Mouse (Mus musculus) CH12.LX (cell line): ENCODE results near the gene Ifitm1. TPM values are rescaled to one million over a fixed set of nuclear protein-coding genes. Genes with fewer than 3 reads are reported as not detected.

ENCODE experiments used
- DNase-seq: peaks from one replicate; pipeline ENCODE4 v3.0.0-alpha.2; 2013; ENCODE audit errors: extremely low read depth
- H3K27ac ChIP-seq: 2 replicates; pipeline ENCODE4 v1.5.1; 2012; ENCODE audit warnings: low read depth, mild to moderate bottlenecking, control low read depth, moderate library complexity; ENCODE audit not compliant: insufficient read depth
- H3K27me3 ChIP-seq: replicated peaks from 2 replicates; pipeline ENCODE3; 2012; ENCODE audit warnings: inconsistent platforms
- H3K36me3 ChIP-seq, 2 experiments: replicated peaks in 1 of 2; 2 replicates each; pipeline versions ENCODE3 to v1.6.1; 2012; ENCODE audit warnings: inconsistent platforms in 1 of 2, low read length in 1 of 2, mild to moderate bottlenecking in 1 of 2, mixed read lengths in 1 of 2, moderate library complexity in 1 of 2; ENCODE audit not compliant: control insufficient read depth in 1 of 2, insufficient read depth in 1 of 2
- H3K4me1 ChIP-seq, 2 experiments: 2 replicates each; pipeline ENCODE4 v1.6.1; 2012; ENCODE audit warnings: inconsistent platforms in 1 of 2, moderate library complexity in 1 of 2; ENCODE audit not compliant: insufficient read depth in 2 of 2, control insufficient read depth in 1 of 2
- H3K4me2 ChIP-seq: 2 replicates; pipeline ENCODE4 v1.6.1; 2012; ENCODE audit warnings: low read depth, mild to moderate bottlenecking, control low read depth; ENCODE audit not compliant: poor library complexity, insufficient read depth, severe bottlenecking
- H3K4me3 ChIP-seq, 3 experiments: fragments of 150-350 bp in 1 of 3; sonication (generic) in 1 of 3; replicated peaks in 1 of 3; 2 replicates each; pipeline versions ENCODE3 to v1.5.1; 2011 to 2012; ENCODE audit warnings: low read depth in 2 of 3, low read length in 2 of 3, mild to moderate bottlenecking in 2 of 3, moderate library complexity in 2 of 3, control low read depth in 1 of 3, improper control_type of control experiment in 1 of 3, inconsistent platforms in 1 of 3, mixed read lengths in 1 of 3; ENCODE audit not compliant: poor library complexity in 1 of 3
- H3K79me2 ChIP-seq: replicated peaks from 2 replicates; pipeline ENCODE4 v1.6.1; 2012; ENCODE audit warnings: mild to moderate bottlenecking, moderate library complexity; ENCODE audit not compliant: control insufficient read depth, poor library complexity, insufficient read depth, severe bottlenecking; ENCODE audit errors: extremely low read depth
- H3K9ac ChIP-seq: 2 replicates; pipeline ENCODE4 v1.6.1; 2012; ENCODE audit warnings: low read depth, mild to moderate bottlenecking, control low read depth, moderate library complexity; ENCODE audit not compliant: insufficient read depth
- H3K9me3 ChIP-seq: replicated peaks from 2 replicates; pipeline ENCODE3; 2012; ENCODE audit warnings: low read length, inconsistent platforms, mixed read lengths
- BHLHE40 ChIP-seq: IDR thresholded peaks from 2 replicates; pipeline ENCODE4 v1.6.1; 2011; ENCODE audit warnings: mild to moderate bottlenecking, low read depth, low read length, improper control_type of control experiment
- CHD1 ChIP-seq: IDR thresholded peaks from 2 replicates; pipeline ENCODE4 v1.6.1; 2012; ENCODE audit warnings: low read depth, low read length, improper control_type of control experiment, inconsistent platforms
- CHD2 ChIP-seq: IDR thresholded peaks from 2 replicates; pipeline ENCODE4 v1.6.1; 2011; ENCODE audit warnings: low read length, improper control_type of control experiment
- CTCF ChIP-seq, 2 experiments: IDR thresholded peaks in 1 of 2; conservative IDR thresholded peaks in 1 of 2; 2 replicates each; pipeline ENCODE4 v1.5.1; 2011 to 2012; ENCODE audit warnings: low read depth in 2 of 2, low read length in 2 of 2, improper control_type of control experiment in 1 of 2, inconsistent platforms in 1 of 2, mild to moderate bottlenecking in 1 of 2, moderate library complexity in 1 of 2
- ELF1 ChIP-seq: IDR thresholded peaks from 2 replicates; pipeline ENCODE4 v1.6.1; 2014; ENCODE audit warnings: low read depth, mild to moderate bottlenecking, inconsistent platforms, low read length, improper control_type of control experiment
- EP300 ChIP-seq: IDR thresholded peaks from 2 replicates; pipeline ENCODE4 v1.6.1; 2011; ENCODE audit warnings: low read length, improper control_type of control experiment
- ETS1 ChIP-seq: conservative IDR thresholded peaks from 2 replicates; pipeline ENCODE4 v1.6.1; 2012; ENCODE audit warnings: low read depth, mild to moderate bottlenecking, inconsistent platforms, low read length, improper control_type of control experiment, moderate library complexity
- GABPA ChIP-seq: IDR thresholded peaks from 2 replicates; pipeline ENCODE4 v1.6.1; 2012; ENCODE audit warnings: low read depth, low read length, improper control_type of control experiment, inconsistent platforms; ENCODE audit not compliant: insufficient replicate concordance
- IRF4 ChIP-seq: IDR thresholded peaks from 2 replicates; pipeline ENCODE4 v1.6.1; 2014; ENCODE audit warnings: low read depth, mild to moderate bottlenecking, inconsistent platforms, low read length, improper control_type of control experiment
- JUND ChIP-seq: conservative IDR thresholded peaks from 2 replicates; pipeline ENCODE4 v1.6.1; 2011; ENCODE audit warnings: low read depth, low read length, improper control_type of control experiment
- KAT2A ChIP-seq: IDR thresholded peaks from 2 replicates; pipeline ENCODE4 v1.6.1; 2012; ENCODE audit warnings: low read length, improper control_type of control experiment, inconsistent platforms; ENCODE audit not compliant: insufficient replicate concordance
- MAFK ChIP-seq: IDR thresholded peaks from 2 replicates; pipeline ENCODE4 v1.6.1; 2011; ENCODE audit warnings: low read length, improper control_type of control experiment; ENCODE audit not compliant: insufficient replicate concordance
- MAX ChIP-seq: IDR thresholded peaks from 2 replicates; pipeline ENCODE4 v1.6.1; 2011; ENCODE audit warnings: low read length, improper control_type of control experiment
- MEF2A ChIP-seq: IDR thresholded peaks from 2 replicates; pipeline ENCODE4 v1.6.1; 2014; ENCODE audit warnings: low read depth, mild to moderate bottlenecking, inconsistent platforms, low read length, improper control_type of control experiment, borderline replicate concordance
- MXI1 ChIP-seq: IDR thresholded peaks from 2 replicates; pipeline ENCODE4 v1.6.1; 2011; ENCODE audit warnings: mild to moderate bottlenecking, low read depth, low read length, improper control_type of control experiment
- MYC ChIP-seq: IDR thresholded peaks from 2 replicates; pipeline ENCODE4 v1.6.1; 2011; ENCODE audit warnings: low read depth, mild to moderate bottlenecking, improper control_type of control experiment, low read length
- PAX5 ChIP-seq: IDR thresholded peaks from 2 replicates; pipeline ENCODE4 v1.6.1; 2012; ENCODE audit warnings: low read length, inconsistent platforms, mixed read lengths
- POLR2A ChIP-seq: IDR thresholded peaks from 2 replicates; pipeline ENCODE4 v1.6.1; 2011; ENCODE audit warnings: low read depth, mild to moderate bottlenecking, improper control_type of control experiment, low read length
- POLR2AphosphoS2 ChIP-seq: IDR thresholded peaks from 2 replicates; pipeline ENCODE4 v1.6.1; 2011; ENCODE audit warnings: low read depth, low read length, improper control_type of control experiment
- RCOR1 ChIP-seq: conservative IDR thresholded peaks from 2 replicates; pipeline ENCODE4 v1.6.1; 2012; ENCODE audit warnings: low read depth, mild to moderate bottlenecking, inconsistent platforms, low read length, improper control_type of control experiment
- SIN3A ChIP-seq: IDR thresholded peaks from 2 replicates; pipeline ENCODE4 v1.6.1; 2012; ENCODE audit warnings: low read length, improper control_type of control experiment, inconsistent platforms
- TCF12 ChIP-seq: IDR thresholded peaks from 2 replicates; pipeline ENCODE4 v1.6.1; 2014; ENCODE audit warnings: low read depth, mild to moderate bottlenecking, inconsistent platforms, low read length, improper control_type of control experiment
- UBTF ChIP-seq: IDR thresholded peaks from 2 replicates; pipeline ENCODE4 v1.6.1; 2012; ENCODE audit warnings: low read depth, mild to moderate bottlenecking, inconsistent platforms, low read length, improper control_type of control experiment, moderate library complexity
- USF1 ChIP-seq: IDR thresholded peaks from 2 replicates; pipeline ENCODE4 v1.6.1; 2014; ENCODE audit warnings: low read depth, mild to moderate bottlenecking, inconsistent platforms, low read length, improper control_type of control experiment
- USF2 ChIP-seq: conservative IDR thresholded peaks from 2 replicates; pipeline ENCODE4 v1.6.1; 2011; ENCODE audit warnings: low read depth, low read length, improper control_type of control experiment
- ZC3H11A ChIP-seq: IDR thresholded peaks from 2 replicates; pipeline ENCODE4 v1.6.1; 2012; ENCODE audit warnings: low read depth, mild to moderate bottlenecking, inconsistent platforms, low read length, improper control_type of control experiment
- ZKSCAN1 ChIP-seq: IDR thresholded peaks from 2 replicates; pipeline ENCODE4 v1.6.1; 2012; ENCODE audit warnings: low read depth, inconsistent platforms, low read length, improper control_type of control experiment, borderline replicate concordance
- ZMIZ1 ChIP-seq: IDR thresholded peaks from 2 replicates; pipeline ENCODE4 v1.6.1; 2012; ENCODE audit warnings: low read depth, mild to moderate bottlenecking, inconsistent platforms, low read length, improper control_type of control experiment
- ZNF384 ChIP-seq: IDR thresholded peaks from 2 replicates; pipeline ENCODE4 v1.6.1; 2012; ENCODE audit warnings: low read depth, low read length, improper control_type of control experiment, inconsistent platforms
- dilution Hi-C: fragments of 300-500 bp; cut with MboI; formaldehyde crosslinking; loops from 2 replicates; pipeline ENCODE4 v1.14.3; 2020; ENCODE audit warnings: low sequenced_read_pairs; ENCODE audit not compliant: extremely low pct_unique_long_range_greater_than_20kb, extremely low pct_ligation_motif_present
- in situ Hi-C: fragments of 300-500 bp; cut with MboI; formaldehyde crosslinking; loops from 3 replicates; pipeline ENCODE4 v1.14.3; 2019; ENCODE audit warnings: low sequenced_read_pairs, low pct_ligation_motif_present, low pct_unique_long_range_greater_than_20kb, mixed read lengths
- polyA plus RNA-seq: library from polyadenylated mRNA; unstranded; fragments of >175 nt; gene quantifications from 2 replicates; pipeline ENCODE4 v1.2.1, GENCODE M21; 2012; ENCODE audit warnings: low read depth; ENCODE audit not compliant: insufficient read length
- total RNA-seq, 2 experiments: library from RNA; depleted of rRNA; stranded (reverse); fragments of 300-350 nt in 1 of 2; fragments of >200 nt in 1 of 2; gene quantifications; 2 replicates each; pipeline ENCODE4 v1.2.3; 2012 to 2014

The Ifitm1 gene
- total and polyA plus RNA-seq, 3 experiments = 14.8 to 55.5 (median 32.9) TPM

DNA sequence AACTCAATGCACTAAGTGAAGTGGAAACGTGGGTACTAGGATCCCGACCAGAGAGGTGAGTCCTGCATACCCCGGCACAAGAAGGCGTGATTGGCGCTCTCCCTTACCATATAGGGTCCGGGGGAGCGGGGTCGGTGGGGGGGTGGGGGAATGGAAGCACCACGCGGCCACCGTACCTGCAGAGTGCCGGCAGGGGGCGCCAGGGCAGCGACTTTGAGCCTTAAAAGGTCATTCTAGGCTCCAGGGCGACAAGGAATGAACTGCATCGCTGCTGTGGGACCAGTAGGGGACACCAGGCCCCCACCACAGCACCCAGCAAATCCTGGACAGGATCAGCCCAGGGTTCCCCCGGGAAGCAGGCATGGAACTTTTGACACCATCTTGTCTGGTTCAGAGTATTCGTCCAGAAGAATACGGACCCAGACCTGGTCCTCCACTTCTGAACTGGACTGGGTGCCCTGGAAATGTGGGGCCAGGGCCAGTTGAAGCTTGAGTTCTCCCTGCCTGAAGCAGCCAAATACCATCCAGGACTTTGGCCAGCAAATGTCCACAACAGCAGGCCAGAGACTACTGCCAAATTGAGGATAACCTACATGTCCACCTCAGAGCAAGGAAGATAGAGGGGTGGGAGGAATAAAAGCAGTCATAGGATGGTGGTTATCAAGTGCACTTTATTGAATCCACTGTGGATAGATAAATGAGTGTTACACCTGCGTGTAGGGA is 42.1 kb downstream of the Ifitm1 start (continued):
- TF ChIP-seq MYC (0 out of 2 replicates have a peak, but pooled peaks have one; percentile 26), CHD1 (no peak), PAX5 (no peak), MAX (no peak), UBTF (no peak), SIN3A (0 out of 2 replicates have a peak, but pooled peaks have one; percentile 19), MAFK (no peak), ELF1 (no peak), KAT2A (no peak), CHD2 (0 out of 2 replicates have a peak, but pooled peaks have one; percentile 34), CTCF (conservative IDR thresholded peaks at IDR 0.05 in 1 of 2, IDR thresholded peaks at IDR 0.05 in 1 of 2; ENCODE audit: low read depth in 2 of 2, low read length in 2 of 2) (peak; percentile 49 to 98), MXI1 (no peak), TCF12 (no peak), POLR2AphosphoS2 (no peak), IRF4 (peak; percentile 52; the same call in 1 of the 2 replicates), MEF2A (peak; percentile 39; the same call in 1 of the 2 replicates), BHLHE40 (no peak), ETS1 (no peak)

GRCm38 (mm10) chr7:141009665-141010064 is 42.6 kb downstream of the Ifitm1 start:
- Histone ChIP-seq H3K27me3 (peaks cover 12% of the 10 kb centered on the region), H3K4me3 (no peak overlapping the region), H3K4me2 (no peak overlapping the region), H3K9me3 (peaks cover 4% of the 10 kb centered on the region), H3K79me2 (no peaks in the 10 kb centered on the region), H3K27ac (no peak overlapping the region), H3K4me1 (peaks cover 0 to 8% of the 10 kb centered on the region in 2 experiments; a peak in 2 of 4 replicates), H3K9ac (no peak overlapping the region), H3K36me3 (no peaks in the 10 kb centered on the region)
- no peak for DNase-seq
- TF ChIP-seq MEF2A (no peak), MAFK (no peak), SIN3A (no peak), USF1 (no peak), USF2 (no peak), GABPA (no peak), MYC (no peak), CTCF (conservative IDR thresholded peaks at IDR 0.05 in 1 of 2, IDR thresholded peaks at IDR 0.05 in 1 of 2; ENCODE audit: low read depth in 2 of 2, low read length in 2 of 2) (no peak), BHLHE40 (no peak), JUND (no peak), ZKSCAN1 (no peak), POLR2A (no peak), ZC3H11A (no peak), KAT2A (no peak), POLR2AphosphoS2 (no peak), ZNF384 (no peak), ZMIZ1 (no peak), EP300 (no peak), RCOR1 (no peak), MAX (no peak)
- in situ Hi-C loops = loop anchor here (5.0 kb wide), 2 partner anchors 38 to 52 kb away; partner anchors contain the start of genes Gm45717 and Ifitm2
- dilution Hi-C loops = no loop called here
